Mouse (Mus musculus): Measurements from ENCODE around the gene Fastkd5.

GRCm38 (mm10) chr2:130591016-130591415, 38.8 kb downstream of the Fastkd5 start:
- TF ChIP-seq CTCF (conservative IDR thresholded peaks at IDR 0.05; ENCODE audit: low read length) (no peak), NANOG (IDR thresholded peaks at IDR 0.05; ENCODE audit: borderline replicate concordance, low read length) (no peak)

All from E14TG2a.4 (cell line).